Mouse (Mus musculus): Measurements from ENCODE around the gene Gm10518. TPM values are rescaled to one million over a fixed set of nuclear protein-coding genes. Genes with fewer than 3 reads are reported as not detected.

The Gm10518 gene
- polyA plus RNA-seq (2014; fragmentation: Illumina TruSeq; extraction: RNeasy Lipid Tissue Mini Kit (QIAGEN cat#74804); ENCODE audit: insufficient read depth, low read depth, low replicate concordance): not detected

DNA sequence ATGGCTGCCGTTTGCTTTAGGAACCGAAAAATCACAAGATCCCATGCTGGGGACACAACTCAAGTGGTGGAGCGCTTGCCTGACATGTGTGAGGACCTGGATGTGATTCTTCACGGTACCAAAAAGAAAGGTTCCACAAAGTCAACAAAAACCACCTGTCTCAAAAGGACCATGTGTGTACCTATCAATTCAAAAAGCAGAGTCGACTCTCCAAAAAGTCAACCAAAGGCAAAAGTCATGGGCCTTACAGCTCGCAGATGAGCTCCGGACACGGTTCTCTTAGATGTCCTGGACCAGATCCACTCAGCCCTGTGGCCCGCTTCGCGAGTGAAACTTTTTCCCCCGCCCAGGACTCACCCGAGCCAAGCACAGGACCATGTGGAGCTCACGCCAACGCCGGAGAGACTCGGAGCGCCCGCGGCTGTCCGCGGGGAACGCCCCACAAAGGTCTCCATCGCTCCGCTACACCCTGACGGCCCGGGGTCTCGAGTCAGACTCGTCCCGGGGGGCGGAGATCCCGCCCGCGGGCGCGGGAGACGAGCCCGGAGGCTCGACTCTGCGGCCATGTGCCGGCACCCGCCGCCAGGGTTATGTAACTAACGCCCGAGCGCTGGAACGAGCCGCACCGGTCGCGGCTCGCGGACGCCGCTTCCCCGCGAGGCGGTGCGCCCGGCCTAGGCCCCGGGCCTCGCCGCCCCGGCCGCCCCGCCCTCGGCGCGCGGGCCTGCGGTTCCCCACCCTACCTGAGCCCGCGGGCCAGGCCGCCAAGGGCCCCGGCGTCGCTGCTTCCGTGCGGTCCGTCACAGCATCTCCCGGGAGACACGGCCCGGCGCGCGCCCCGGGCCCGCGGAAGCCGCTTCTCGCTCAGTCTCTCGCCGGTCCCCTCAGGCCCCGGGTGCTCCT lies at the start of gene Gm10518:
TSS of gene Gm10518 (plus strand) at position 767 of the 903 bp plus-strand sequence.

DNA sequence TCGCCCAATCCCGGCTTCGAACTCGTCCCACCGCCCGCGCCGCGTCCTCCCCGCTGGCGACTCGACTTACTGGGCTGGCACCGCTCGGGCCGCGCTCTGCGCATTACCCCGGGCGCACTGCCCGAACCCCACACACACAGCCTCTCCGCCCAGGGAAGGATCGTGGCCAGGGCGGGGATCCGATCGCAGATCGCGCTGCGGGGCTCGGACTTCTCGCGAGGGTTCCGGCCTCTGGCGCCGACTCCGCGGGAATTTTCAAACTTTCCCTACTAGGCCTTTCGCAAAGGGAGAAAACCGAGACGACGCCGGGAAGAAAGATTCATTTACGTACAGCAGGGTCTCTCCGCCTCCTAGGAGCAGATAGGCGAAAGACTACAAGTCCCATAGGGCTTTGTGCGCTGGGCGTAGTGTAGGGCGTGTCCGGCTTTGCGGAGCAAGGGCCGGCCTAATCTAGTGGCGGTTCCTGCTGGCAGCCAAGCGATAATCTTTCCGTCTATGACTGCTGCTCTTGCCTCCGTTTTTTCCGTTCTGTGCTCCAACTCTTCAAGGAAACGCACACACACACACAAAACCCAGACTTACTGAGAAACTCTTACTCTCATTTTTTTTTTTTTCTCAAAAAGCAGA lies 450 bp downstream of the Gm10518 start, which contains the start of gene Ahctf1:
TSS of gene Ahctf1 (minus strand) at position 168 of the 627 bp plus-strand sequence.

Other genes with a start within 250 kb of the Gm10518 start
- gene Sccpdh, start 135.2 kb upstream of the Gm10518 start, polyA plus RNA-seq (2014; fragmentation: Illumina TruSeq; extraction: RNeasy Lipid Tissue Mini Kit (QIAGEN cat#74804); ENCODE audit: insufficient read depth, low read depth, low replicate concordance): 22.0 TPM
- gene Kif28, start 58.1 kb upstream of the Gm10518 start, polyA plus RNA-seq (2014; fragmentation: Illumina TruSeq; extraction: RNeasy Lipid Tissue Mini Kit (QIAGEN cat#74804); ENCODE audit: insufficient read depth, low read depth, low replicate concordance): not detected
- gene Ahctf1, start 304 bp downstream of the Gm10518 start, polyA plus RNA-seq (2014; fragmentation: Illumina TruSeq; extraction: RNeasy Lipid Tissue Mini Kit (QIAGEN cat#74804); ENCODE audit: insufficient read depth, low read depth, low replicate concordance): 14.0 TPM
- 14.6 TPM for gene Cdc42bpa, start 157.1 kb downstream of the Gm10518 start, polyA plus RNA-seq (2014; fragmentation: Illumina TruSeq; extraction: RNeasy Lipid Tissue Mini Kit (QIAGEN cat#74804); ENCODE audit: insufficient read depth, low read depth, low replicate concordance)